Mouse (Mus musculus): ENCODE measurements at regions not wholly inside any gene's neighbourhood (a gene's known extent, or its start where the extent isn't known, plus 50 kb on each side); places are given as distances from the start of the nearest gene placed in this dataset.

DNA sequence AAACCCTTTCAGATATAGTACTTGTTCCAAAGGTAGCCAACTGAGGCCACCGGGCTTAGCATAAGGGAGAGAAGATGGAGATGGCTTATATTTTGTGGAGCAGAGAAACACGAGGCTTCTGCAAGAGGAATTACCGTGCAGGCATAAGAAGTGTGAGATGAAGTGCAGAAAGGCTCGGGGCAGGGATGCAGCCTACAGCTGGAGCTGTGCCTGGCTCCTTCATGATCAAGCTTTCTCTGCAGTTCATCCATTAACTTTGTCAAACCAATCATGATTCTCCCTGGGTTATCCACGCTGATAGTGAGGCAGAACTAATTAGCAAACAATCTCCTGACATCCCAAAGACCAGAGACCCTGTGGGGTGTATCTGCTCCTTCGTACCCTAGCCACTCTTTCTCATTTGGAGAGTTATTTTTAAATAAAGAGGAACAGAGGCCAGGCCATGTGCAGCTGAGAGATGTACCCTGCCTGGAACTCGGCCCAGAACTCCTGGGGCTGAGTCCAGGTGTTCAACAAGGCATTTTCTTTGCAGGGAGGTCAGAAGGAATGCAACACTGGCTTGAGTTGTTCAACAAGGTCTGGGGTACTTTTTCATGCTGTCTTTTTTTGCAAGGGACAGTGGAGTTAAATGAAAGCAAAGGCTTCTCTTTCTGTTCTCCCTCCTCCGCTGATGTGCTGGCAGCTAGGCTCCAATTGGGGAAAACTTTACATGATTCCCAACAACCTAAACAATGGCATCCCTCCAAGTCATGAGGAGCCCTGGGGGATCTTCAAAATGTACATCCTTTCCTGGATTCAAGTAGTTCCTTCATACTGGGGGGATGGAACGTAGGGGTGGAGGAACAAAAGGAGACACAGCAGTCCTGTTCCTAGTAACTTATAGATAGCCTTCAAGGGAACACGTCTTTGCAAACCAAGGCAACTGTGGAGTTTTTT is 610.4 kb upstream of the Fam92a start:
- peak overlapping the region; percentile 57 for H3K27ac ChIP-seq
- H3K9ac ChIP-seq, result no peak overlapping the region
- peaks cover 17% of the 10 kb centered on the region for H3K4me1 ChIP-seq (replicated peaks)
- ATAC-seq (replicated peaks; ENCODE audit: insufficient number of reproducible peaks, insufficient read depth, low FRiP score, low read depth), result peak; percentile 67; the same call in 1 of the 2 replicates
- H3K4me2 ChIP-seq, result 0 out of 2 replicates have a peak overlapping the region, but pooled peaks have one; percentile 2
- no peaks in the 10 kb centered on the region for H3K27me3 ChIP-seq
- H3K36me3 ChIP-seq, result no peaks in the 10 kb centered on the region
- H3K9me3 ChIP-seq (replicated peaks), result no peaks in the 10 kb centered on the region
- 35% methylated on average over 10 of the region's 10 CpGs for WGBS
- no peak overlapping the region for H3K4me3 ChIP-seq

DNA sequence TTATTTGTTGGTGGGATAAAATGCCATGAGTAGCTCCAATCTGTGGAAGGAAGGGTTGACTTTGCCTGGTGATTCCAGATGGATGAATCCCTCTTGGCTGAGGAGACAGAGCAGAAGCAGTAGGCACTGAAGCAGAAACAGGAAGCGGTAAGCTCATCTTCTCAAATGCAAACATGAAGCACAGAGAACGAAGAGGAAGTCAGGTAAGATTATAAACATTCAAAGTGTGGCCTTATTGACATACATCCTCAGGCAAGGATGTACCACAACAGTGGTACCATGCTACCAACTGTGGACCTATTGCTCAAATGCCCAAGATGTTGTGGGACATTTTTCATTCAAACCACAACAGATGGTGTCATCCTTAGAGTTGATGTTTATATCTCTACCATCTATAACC is 608.4 kb upstream of the Fam92a start:
- Histone ChIP-seq H3K4me1 (replicated peaks) (peaks cover 12% of the 10 kb centered on the region), H3K4me2 (no peak overlapping the region), H3K9ac (no peak overlapping the region), H3K27ac (no peak overlapping the region), H3K4me3 (no peak overlapping the region), H3K27me3 (no peaks in the 10 kb centered on the region), H3K36me3 (no peaks in the 10 kb centered on the region), H3K9me3 (replicated peaks) (no peaks in the 10 kb centered on the region)
- ATAC-seq (replicated peaks; ENCODE audit: insufficient number of reproducible peaks, insufficient read depth, low FRiP score, low read depth), result no peak
- 90% methylated on average over 2 of the region's 2 CpGs for WGBS

DNA sequence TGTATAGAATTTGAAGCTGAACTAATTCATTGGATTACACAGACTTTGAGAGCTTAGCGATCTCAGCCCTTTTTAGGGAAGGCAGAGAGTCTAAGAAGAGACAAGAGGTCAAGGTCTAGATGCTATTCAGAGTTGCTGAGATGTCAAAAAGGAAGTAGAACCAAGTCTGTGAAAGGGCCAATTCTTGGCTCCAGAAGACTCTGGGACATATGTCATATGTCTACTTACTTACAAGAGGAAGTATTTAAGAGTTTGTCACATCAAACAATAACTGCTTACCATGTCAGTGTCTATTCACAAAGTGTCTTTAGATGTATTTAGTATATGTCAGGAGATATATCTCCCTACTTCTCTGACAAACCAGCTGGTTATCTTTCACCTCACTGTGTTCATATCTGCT is 607.4 kb upstream of the Fam92a start:
- Histone ChIP-seq H3K36me3 (no peaks in the 10 kb centered on the region), H3K27me3 (no peaks in the 10 kb centered on the region), H3K9ac (no peak overlapping the region), H3K4me2 (no peak overlapping the region), H3K4me1 (replicated peaks) (peaks cover 12% of the 10 kb centered on the region), H3K27ac (no peak overlapping the region), H3K4me3 (no peak overlapping the region), H3K9me3 (replicated peaks) (no peaks in the 10 kb centered on the region)
- WGBS, result 78% methylated on average over 1 of the region's 1 CpGs
- no peak for ATAC-seq (replicated peaks; ENCODE audit: insufficient number of reproducible peaks, insufficient read depth, low FRiP score, low read depth)

DNA sequence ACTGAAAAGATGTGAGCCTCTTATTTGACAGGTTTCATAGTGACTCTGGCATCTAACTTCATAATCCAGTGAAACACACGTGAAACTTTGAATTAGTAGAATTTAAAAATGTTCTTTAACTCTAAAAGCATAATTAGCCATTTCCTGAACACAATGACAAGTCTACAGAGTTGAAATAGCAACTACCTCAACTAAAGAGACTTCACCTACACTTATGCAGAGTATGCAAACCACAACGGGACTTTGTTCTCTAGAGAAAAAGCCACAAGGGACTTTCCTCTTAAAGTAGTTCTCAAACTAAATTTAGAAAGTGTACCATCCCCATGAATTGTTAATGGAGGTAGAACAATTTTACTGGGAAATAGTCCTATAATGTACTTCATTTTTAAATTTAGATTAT is 606.3 kb upstream of the Fam92a start:
- H3K27ac ChIP-seq, result no peak overlapping the region
- H3K9me3 ChIP-seq (replicated peaks), result no peaks in the 10 kb centered on the region
- H3K4me3 ChIP-seq, result no peak overlapping the region
- H3K27me3 ChIP-seq, result no peaks in the 10 kb centered on the region
- H3K4me2 ChIP-seq, result no peak overlapping the region
- no peaks in the 10 kb centered on the region for H3K36me3 ChIP-seq
- no peak overlapping the region for H3K9ac ChIP-seq
- peaks cover 12% of the 10 kb centered on the region for H3K4me1 ChIP-seq (replicated peaks)
- no peak for ATAC-seq (replicated peaks; ENCODE audit: insufficient number of reproducible peaks, insufficient read depth, low FRiP score, low read depth)
- 59% methylated on average over 2 of the region's 2 CpGs for WGBS

DNA sequence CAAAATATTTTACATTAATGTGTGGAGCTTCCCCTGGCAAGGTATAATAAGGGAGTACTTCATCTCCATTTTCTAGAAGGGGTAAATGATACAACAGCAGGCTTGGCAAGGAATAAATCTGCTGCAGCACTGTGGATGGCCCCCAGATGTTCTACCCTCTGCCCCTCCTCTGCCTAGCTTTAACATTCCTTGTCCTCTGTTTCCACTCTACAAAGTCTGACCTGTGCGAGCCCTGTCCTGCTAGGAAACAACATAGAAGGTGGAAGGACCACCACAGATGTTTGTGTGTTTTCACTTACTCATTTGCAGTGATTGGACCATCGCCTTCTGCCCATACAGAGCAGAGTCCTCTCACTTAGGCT is 604.4 kb upstream of the Fam92a start:
- H3K27me3 ChIP-seq, result no peaks in the 10 kb centered on the region
- H3K4me2 ChIP-seq, result no peak overlapping the region
- no peaks in the 10 kb centered on the region for H3K9me3 ChIP-seq (replicated peaks)
- no peak overlapping the region for H3K9ac ChIP-seq
- H3K4me3 ChIP-seq, result no peak overlapping the region
- no peaks in the 10 kb centered on the region for H3K4me1 ChIP-seq (replicated peaks)
- no peak overlapping the region for H3K27ac ChIP-seq
- ATAC-seq (replicated peaks; ENCODE audit: insufficient number of reproducible peaks, insufficient read depth, low FRiP score, low read depth), result no peak
- 91% methylated on average over 2 of the region's 2 CpGs for WGBS
- no peaks in the 10 kb centered on the region for H3K36me3 ChIP-seq

DNA sequence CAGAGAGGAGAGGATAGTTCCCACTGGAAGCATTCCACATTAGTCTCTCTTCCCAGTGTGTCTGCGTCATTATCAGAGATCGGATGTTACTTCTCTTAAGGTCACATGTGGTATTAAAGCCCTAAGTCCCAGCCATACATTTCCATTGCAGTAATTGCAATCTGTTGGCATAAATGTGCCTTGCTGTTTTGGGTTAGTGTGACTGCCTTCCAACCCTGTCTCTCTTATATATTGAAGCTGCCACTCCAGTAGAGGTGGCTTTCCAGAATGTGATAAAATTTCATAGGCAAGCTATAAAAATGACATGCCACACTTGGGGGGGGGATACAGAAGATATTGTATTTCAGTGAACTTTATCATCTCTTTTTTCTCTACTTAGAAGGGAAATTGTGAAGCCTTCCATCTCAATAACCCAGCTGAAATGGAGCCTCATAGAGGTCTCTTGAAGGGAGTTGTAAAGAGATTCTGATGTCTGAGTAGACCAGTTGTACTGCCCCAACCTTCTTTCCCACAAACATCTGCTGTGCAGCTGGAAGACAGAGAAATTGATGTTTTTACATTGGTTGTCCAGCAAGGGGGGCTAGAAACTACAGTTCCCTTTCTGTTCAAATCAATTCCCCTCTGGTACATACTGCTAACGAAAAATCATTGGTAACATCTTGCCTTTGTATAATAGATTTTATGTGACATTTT is 603.9 kb upstream of the Fam92a start:
- no peak for ATAC-seq (replicated peaks; ENCODE audit: insufficient number of reproducible peaks, insufficient read depth, low FRiP score, low read depth)
- WGBS, result 59% methylated on average over 3 of the region's 3 CpGs

DNA sequence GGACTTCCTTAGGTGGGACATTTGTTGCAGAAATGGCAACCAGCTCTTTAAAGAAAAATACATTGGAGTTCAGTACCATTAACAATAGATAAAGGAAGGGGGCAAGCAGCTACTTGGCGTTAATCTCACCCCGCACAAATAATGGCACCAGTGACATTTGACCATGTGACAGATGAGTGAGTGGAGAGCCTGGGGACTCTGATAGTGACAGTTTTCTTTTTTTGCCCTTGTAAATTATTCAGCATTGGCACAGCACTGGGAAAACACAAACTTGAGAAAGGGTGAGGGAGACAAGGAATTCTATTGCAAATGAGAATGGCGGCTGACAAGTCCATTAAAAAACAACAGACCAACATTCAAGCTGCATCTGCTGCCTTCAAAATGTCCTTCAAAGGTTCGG is 603.3 kb upstream of the Fam92a start:
- Histone ChIP-seq H3K27me3 (no peaks in the 10 kb centered on the region), H3K9me3 (replicated peaks) (no peaks in the 10 kb centered on the region), H3K4me1 (replicated peaks) (no peaks in the 10 kb centered on the region), H3K4me2 (no peak overlapping the region), H3K9ac (no peak overlapping the region), H3K36me3 (no peaks in the 10 kb centered on the region), H3K4me3 (no peak overlapping the region), H3K27ac (no peak overlapping the region)
- no peak for ATAC-seq (replicated peaks; ENCODE audit: insufficient number of reproducible peaks, insufficient read depth, low FRiP score, low read depth)
- WGBS, result 48% methylated on average over 4 of the region's 4 CpGs

More for the DNA sequence above, 603.9 kb upstream of the Fam92a start:
- Histone ChIP-seq H3K4me3 (no peak overlapping the region), H3K9ac (no peak overlapping the region), H3K27ac (no peak overlapping the region), H3K36me3 (no peaks in the 10 kb centered on the region), H3K9me3 (replicated peaks) (no peaks in the 10 kb centered on the region), H3K27me3 (no peaks in the 10 kb centered on the region), H3K4me2 (no peak overlapping the region), H3K4me1 (replicated peaks) (no peaks in the 10 kb centered on the region)

DNA sequence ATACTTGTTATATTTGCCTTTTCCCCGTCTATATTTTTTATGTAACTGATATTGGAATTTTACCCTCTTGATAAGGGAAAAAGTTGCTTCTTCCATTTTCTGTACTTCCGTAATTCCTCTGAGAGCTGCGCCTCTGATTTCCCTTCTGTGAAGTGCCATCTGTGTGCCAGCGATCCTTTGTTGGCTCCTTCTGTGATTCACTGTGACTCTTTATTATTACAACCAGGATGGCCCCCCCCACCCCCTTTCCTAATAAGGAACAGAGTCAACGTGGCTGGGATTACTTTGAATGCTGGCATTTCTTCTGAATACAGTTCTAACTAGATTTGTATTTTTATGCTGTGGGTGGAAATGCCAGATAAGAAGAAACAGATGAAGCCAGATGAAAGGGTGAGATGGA is 602.9 kb upstream of the Fam92a start:
- H3K9me3 ChIP-seq (replicated peaks), result no peaks in the 10 kb centered on the region
- ATAC-seq (replicated peaks; ENCODE audit: insufficient number of reproducible peaks, insufficient read depth, low FRiP score, low read depth), result no peak
- no peaks in the 10 kb centered on the region for H3K27me3 ChIP-seq
- WGBS, result 59% methylated on average over 5 of the region's 5 CpGs
- no peaks in the 10 kb centered on the region for H3K4me1 ChIP-seq (replicated peaks)
- no peak overlapping the region for H3K27ac ChIP-seq
- no peak overlapping the region for H3K4me2 ChIP-seq
- H3K36me3 ChIP-seq, result no peaks in the 10 kb centered on the region
- H3K4me3 ChIP-seq, result no peak overlapping the region
- no peak overlapping the region for H3K9ac ChIP-seq

DNA sequence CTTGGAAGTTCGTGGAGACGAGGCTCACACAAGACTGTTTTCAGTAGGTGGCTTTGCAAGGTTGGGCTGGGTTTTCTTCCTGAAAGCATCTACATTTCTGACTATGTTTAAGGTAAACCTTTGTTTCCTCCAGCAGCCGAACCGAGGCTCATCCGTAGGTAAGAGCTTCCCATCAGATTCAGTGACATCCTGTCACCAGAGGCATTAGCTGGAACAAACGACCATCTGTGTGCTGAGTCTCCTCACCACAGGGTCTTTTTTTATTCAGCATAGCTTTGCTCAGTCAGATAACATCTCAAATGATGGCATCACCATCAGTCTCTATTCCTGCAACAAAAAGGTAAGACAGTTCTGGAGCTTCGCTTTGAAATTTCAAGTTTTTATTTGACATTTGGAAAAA is 601.4 kb upstream of the Fam92a start:
- Histone ChIP-seq H3K4me2 (no peak overlapping the region), H3K9me3 (replicated peaks) (no peaks in the 10 kb centered on the region), H3K36me3 (no peaks in the 10 kb centered on the region), H3K4me3 (no peak overlapping the region), H3K27me3 (no peaks in the 10 kb centered on the region), H3K9ac (no peak overlapping the region), H3K27ac (no peak overlapping the region), H3K4me1 (replicated peaks) (no peaks in the 10 kb centered on the region)
- WGBS, result 59% methylated on average over 7 of the region's 7 CpGs
- no peak for ATAC-seq (replicated peaks; ENCODE audit: insufficient number of reproducible peaks, insufficient read depth, low FRiP score, low read depth)

DNA sequence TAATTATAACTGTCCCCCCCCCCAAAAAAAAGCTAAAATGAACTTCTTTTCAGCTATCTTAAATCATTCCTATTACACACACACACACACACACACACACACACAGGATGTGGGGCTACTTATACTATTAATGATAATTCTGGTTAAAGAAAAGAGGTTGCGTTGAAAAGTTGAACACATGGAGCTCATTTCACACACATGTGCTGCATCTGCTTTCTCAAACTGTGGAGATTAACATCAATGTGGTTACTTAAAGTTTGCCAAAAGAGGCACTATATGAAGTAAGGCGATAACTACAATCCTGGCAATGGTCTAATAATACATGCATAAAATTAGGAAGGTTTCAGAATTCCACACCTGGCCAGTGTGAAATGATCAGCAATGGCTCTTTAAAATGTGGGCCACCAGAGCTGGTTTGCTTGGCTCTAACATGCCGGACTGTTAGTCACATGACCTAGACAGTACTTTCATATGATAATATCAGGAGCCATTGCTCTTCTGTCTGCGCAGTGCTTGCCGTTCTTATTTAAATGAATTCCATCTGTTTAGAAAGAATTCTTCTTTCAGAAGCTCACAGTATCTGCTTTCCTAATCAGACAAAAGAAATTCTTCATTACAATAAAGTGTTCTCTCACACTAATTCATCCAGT is 598.4 kb upstream of the Fam92a start:
- no peaks in the 10 kb centered on the region for H3K27me3 ChIP-seq
- H3K9me3 ChIP-seq (replicated peaks), result no peaks in the 10 kb centered on the region
- no peak overlapping the region for H3K27ac ChIP-seq
- WGBS, result 72% methylated on average over 5 of the region's 5 CpGs
- no peaks in the 10 kb centered on the region for H3K36me3 ChIP-seq
- no peak for ATAC-seq (replicated peaks; ENCODE audit: insufficient number of reproducible peaks, insufficient read depth, low FRiP score, low read depth)
- no peak overlapping the region for H3K4me2 ChIP-seq
- H3K4me3 ChIP-seq, result no peak overlapping the region
- no peak overlapping the region for H3K9ac ChIP-seq
- no peaks in the 10 kb centered on the region for H3K4me1 ChIP-seq (replicated peaks)

DNA sequence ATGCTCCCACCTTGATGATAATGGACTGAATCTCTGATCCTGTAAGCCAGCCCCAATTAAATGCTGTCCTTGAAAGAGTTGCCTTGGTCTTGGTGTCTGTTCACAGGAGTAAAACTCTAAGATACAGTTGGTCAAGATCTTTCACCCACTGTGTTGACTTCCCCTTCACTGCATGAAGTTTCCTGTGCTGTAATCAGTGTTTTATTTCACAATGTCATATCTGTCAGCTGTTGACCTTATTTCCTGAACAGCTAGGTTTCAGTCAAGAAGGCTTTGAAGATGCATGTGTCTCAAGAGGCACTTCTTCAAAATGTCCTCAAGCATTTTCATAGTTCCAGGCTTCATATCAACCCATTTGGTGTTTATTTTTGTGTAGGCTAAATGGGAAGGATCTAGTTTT is 597.3 kb upstream of the Fam92a start:
- ATAC-seq (replicated peaks; ENCODE audit: insufficient number of reproducible peaks, insufficient read depth, low FRiP score, low read depth), result no peak
- Histone ChIP-seq H3K4me3 (no peak overlapping the region), H3K4me2 (no peak overlapping the region), H3K36me3 (no peaks in the 10 kb centered on the region), H3K9ac (no peak overlapping the region), H3K27ac (no peak overlapping the region), H3K4me1 (replicated peaks) (no peaks in the 10 kb centered on the region), H3K27me3 (no peaks in the 10 kb centered on the region), H3K9me3 (replicated peaks) (no peaks in the 10 kb centered on the region)
